Mouse (Mus musculus): ENCODE measurements around the gene Arhgap29. TPM values are rescaled to one million over a fixed set of nuclear protein-coding genes. Genes with fewer than 3 reads are reported as not detected.

The Arhgap29 gene
- polyA plus RNA-seq, 1 experiment from 2014 or later = 46.2 TPM

DNA sequence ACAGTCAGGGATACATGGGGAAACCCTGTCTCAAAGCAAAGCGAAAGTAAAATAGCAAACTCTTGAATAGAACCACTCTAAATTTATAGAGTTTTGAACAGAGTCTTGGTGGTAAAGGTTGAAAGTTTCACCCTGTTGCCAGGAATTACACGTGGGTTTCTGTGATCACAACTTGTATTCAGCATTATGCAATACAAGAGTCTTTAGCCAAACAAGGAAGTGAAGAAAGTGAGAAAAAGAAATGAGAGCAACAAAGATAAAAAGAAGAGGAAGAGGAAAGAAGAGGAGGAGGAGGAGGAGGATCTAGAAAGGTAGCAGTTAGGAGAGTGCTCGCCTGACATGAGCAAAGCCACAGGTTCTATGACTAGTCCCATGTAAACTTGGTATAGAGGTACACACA lies 70.0 kb downstream of the Arhgap29 start:
- H3K9ac ChIP-seq (replicated peaks; ENCODE audit: low read length) = no peak overlapping the region
- H3K27ac ChIP-seq (ENCODE audit: low read length) = no peak overlapping the region
- no peak for ATAC-seq (ENCODE audit: low FRiP score, low TSS enrichment)
- 0 out of 2 replicates have a peak, but pooled peaks cover 4% of the 10 kb centered on the region for H3K9me3 ChIP-seq (ENCODE audit: low read length)
- H3K4me1 ChIP-seq (ENCODE audit: insufficient read depth, low read length) = no peaks in the 10 kb centered on the region
- no peaks in the 10 kb centered on the region for H3K27me3 ChIP-seq (ENCODE audit: insufficient read depth, low read length)
- no peak overlapping the region for H3K4me2 ChIP-seq (replicated peaks; ENCODE audit: low read depth, low read length)
- H3K36me3 ChIP-seq (ENCODE audit: insufficient read depth, low read length) = no peaks in the 10 kb centered on the region
- no peak overlapping the region for H3K4me3 ChIP-seq (ENCODE audit: low read length)
- 84% methylated on average over 3 of the region's 3 CpGs for WGBS

DNA sequence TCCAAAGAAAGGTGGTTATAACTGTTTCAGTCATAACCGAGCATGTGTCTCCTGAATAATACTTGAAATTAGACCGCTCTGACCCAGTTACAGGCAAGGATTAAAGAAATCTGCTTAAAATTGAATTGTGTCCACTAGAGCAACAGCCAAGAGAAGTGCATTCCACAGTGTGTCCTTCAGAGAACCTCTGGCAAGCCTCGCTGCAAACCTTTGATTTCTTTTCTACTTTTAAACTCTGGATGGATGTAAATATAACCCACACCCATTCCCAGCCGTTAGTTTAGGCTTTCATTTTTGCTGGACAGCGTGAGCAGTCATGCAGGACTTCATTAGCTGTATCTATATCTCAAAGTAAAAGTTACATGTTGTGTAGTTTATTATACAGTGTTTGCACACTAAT lies 74.3 kb downstream of the Arhgap29 start:
- H3K9me3 ChIP-seq (ENCODE audit: low read length) = no peaks in the 10 kb centered on the region
- WGBS = 54% methylated on average over 5 of the region's 5 CpGs
- H3K4me2 ChIP-seq (replicated peaks; ENCODE audit: low read depth, low read length) = no peak overlapping the region

DNA sequence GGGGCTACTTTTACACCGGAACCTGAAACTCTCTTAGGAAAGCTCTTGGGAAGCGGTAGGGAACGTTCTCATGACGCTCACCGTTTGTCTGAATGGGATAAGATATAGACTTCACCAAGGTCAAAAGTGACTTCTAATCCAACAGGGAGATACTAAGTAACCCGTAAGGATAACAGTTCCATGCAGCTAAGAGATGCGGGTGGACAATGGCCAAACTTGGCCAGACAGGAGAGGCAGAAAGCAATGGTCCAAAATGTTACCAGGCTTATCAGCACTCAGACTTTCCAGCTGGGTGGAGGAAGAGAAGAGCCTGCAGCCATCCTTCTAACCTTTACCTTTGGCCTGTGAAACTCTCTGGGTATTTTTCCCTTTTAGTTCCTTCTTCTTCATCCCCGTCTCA lies 75.4 kb downstream of the Arhgap29 start:
- no peak overlapping the region for H3K9ac ChIP-seq (replicated peaks; ENCODE audit: low read length)
- no peak for ATAC-seq (ENCODE audit: low FRiP score, low TSS enrichment)
- WGBS = 95% methylated on average over 8 of the region's 8 CpGs
- H3K27ac ChIP-seq (ENCODE audit: low read length) = no peak overlapping the region
- H3K27me3 ChIP-seq (ENCODE audit: insufficient read depth, low read length) = no peaks in the 10 kb centered on the region
- no peak overlapping the region for H3K4me2 ChIP-seq (replicated peaks; ENCODE audit: low read depth, low read length)
- no peaks in the 10 kb centered on the region for H3K36me3 ChIP-seq (ENCODE audit: insufficient read depth, low read length)
- no peaks in the 10 kb centered on the region for H3K4me1 ChIP-seq (ENCODE audit: insufficient read depth, low read length)
- no peak overlapping the region for H3K4me3 ChIP-seq (ENCODE audit: low read length)
- no peaks in the 10 kb centered on the region for H3K9me3 ChIP-seq (ENCODE audit: low read length)

More for the DNA sequence above, 74.3 kb downstream of the Arhgap29 start:
- H3K9ac ChIP-seq (replicated peaks; ENCODE audit: low read length) = no peak overlapping the region
- no peaks in the 10 kb centered on the region for H3K27me3 ChIP-seq (ENCODE audit: insufficient read depth, low read length)
- peak overlapping the region; percentile 29 for H3K27ac ChIP-seq (ENCODE audit: low read length)
- H3K36me3 ChIP-seq (ENCODE audit: insufficient read depth, low read length) = no peaks in the 10 kb centered on the region
- H3K4me1 ChIP-seq (ENCODE audit: insufficient read depth, low read length) = no peaks in the 10 kb centered on the region
- no peak overlapping the region for H3K4me3 ChIP-seq (ENCODE audit: low read length)
- no peak for ATAC-seq (ENCODE audit: low FRiP score, low TSS enrichment)

DNA sequence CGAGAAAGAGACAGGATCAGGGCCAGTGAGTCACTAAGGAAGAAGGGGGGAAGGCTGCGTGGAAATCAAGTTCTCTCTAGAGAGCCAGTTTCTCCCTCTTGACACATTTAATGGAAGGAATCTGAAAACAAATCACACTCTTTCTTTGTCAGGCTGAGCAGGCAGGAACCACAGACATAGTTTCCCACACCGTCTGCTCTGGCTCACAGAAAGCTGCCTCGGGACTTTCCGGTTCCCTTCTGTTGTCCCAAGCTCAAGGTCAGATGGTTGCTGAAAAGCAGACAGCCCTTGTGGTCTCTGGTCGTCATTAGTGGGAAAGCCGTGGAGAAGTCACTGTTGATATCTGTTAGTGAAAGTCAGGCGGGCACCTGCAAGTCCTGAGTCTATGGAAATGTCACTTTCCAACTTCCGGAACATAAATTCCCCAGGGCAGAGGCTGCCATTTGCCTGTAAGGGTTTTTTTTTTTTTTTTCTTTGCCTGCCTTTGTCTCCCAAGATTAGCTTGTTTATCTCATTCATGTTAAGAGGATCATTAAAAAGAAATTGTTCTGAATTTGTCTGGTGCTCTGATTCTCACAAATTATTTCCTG lies 81.0 kb downstream of the Arhgap29 start:
- Histone ChIP-seq H3K27ac (ENCODE audit: low read length) (peak overlapping the region; percentile 60), H3K4me1 (ENCODE audit: insufficient read depth, low read length) (peaks cover 9% of the 10 kb centered on the region; the same call in 1 of the 2 replicates), H3K4me3 (ENCODE audit: low read length) (no peak overlapping the region), H3K4me2 (replicated peaks; ENCODE audit: low read depth, low read length) (no peak overlapping the region), H3K9ac (replicated peaks; ENCODE audit: low read length) (no peak overlapping the region), H3K36me3 (ENCODE audit: insufficient read depth, low read length) (no peaks in the 10 kb centered on the region), H3K9me3 (ENCODE audit: low read length) (no peaks in the 10 kb centered on the region), H3K27me3 (ENCODE audit: insufficient read depth, low read length) (no peaks in the 10 kb centered on the region)
- WGBS = 45% methylated on average over 9 of the region's 9 CpGs
- ATAC-seq (ENCODE audit: low FRiP score, low TSS enrichment) = no peak

DNA sequence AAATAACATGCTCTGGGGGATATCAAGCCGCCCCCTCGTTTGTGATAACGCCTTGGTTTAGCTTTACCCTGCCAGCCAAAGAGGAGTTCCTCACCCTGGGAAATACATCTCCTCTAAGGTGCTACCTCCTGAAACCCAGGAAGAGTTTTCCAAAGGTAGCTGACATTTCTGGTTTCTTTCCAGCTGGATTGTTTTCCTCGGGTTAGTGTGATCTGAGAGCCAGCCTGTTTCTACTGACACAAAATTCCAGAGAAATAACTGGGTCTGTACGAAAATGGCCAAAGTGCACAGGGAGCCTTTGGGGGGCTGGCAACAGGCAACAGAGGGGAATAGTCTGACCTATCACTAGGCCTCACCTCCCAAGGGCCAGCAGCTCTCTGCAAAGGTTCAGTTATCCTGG lies 81.9 kb downstream of the Arhgap29 start:
- H3K4me1 ChIP-seq (ENCODE audit: insufficient read depth, low read length) = peaks cover 9% of the 10 kb centered on the region; the same call in 1 of the 2 replicates
- no peaks in the 10 kb centered on the region for H3K9me3 ChIP-seq (ENCODE audit: low read length)
- no peak overlapping the region for H3K27ac ChIP-seq (ENCODE audit: low read length)
- no peak overlapping the region for H3K4me2 ChIP-seq (replicated peaks; ENCODE audit: low read depth, low read length)
- H3K9ac ChIP-seq (replicated peaks; ENCODE audit: low read length) = no peak overlapping the region
- no peaks in the 10 kb centered on the region for H3K36me3 ChIP-seq (ENCODE audit: insufficient read depth, low read length)
- no peak for ATAC-seq (ENCODE audit: low FRiP score, low TSS enrichment)
- no peaks in the 10 kb centered on the region for H3K27me3 ChIP-seq (ENCODE audit: insufficient read depth, low read length)
- WGBS = 66% methylated on average over 5 of the region's 5 CpGs
- H3K4me3 ChIP-seq (ENCODE audit: low read length) = no peak overlapping the region

DNA sequence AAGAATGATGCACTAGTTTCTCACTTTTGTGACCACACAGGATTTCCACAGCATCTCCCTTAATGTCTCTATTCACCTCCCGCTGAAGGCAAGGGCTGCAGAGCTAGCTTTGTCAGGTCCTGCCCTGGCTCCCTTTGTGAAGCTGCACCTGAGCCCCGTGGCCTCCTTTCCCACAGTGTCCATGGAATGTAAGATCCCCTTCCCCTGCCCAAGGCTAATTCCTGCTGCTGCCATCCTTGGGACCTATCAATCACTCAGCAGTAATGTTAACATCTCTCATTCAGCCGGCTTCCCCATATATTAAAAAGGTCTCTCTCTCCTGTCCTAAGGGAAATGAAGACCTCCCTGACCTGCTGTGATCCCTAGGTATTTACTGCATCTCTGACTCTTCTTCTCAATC lies 82.8 kb downstream of the Arhgap29 start:
- Histone ChIP-seq H3K36me3 (ENCODE audit: insufficient read depth, low read length) (no peaks in the 10 kb centered on the region), H3K9me3 (ENCODE audit: low read length) (no peaks in the 10 kb centered on the region), H3K4me3 (ENCODE audit: low read length) (no peak overlapping the region), H3K4me2 (replicated peaks; ENCODE audit: low read depth, low read length) (no peak overlapping the region), H3K27me3 (ENCODE audit: insufficient read depth, low read length) (no peaks in the 10 kb centered on the region), H3K4me1 (ENCODE audit: insufficient read depth, low read length) (peaks cover 9% of the 10 kb centered on the region; the same call in 1 of the 2 replicates), H3K27ac (ENCODE audit: low read length) (no peak overlapping the region), H3K9ac (replicated peaks; ENCODE audit: low read length) (no peak overlapping the region)
- WGBS = 69% methylated on average over 3 of the region's 3 CpGs
- ATAC-seq (ENCODE audit: low FRiP score, low TSS enrichment) = no peak

DNA sequence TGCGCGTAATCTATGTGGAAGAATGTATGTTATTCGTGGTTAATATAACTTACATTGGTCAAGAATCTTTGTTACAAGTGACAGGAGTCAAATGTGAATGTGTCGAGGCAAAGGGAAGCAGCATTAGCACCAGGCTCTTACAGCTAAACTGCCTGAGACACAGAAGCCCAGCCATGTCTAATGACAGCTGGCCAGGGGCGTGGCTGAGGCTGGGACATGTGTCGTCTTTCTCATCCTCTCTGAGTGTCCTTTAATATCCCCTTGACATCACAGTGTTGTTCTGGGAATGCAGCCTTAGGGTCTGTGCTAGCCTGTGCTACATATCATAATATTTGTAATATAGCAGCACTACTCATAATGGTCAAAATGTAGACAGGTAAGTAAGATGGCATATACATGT lies 88.2 kb downstream of the Arhgap29 start:
- Histone ChIP-seq H3K9ac (replicated peaks; ENCODE audit: low read length) (no peak overlapping the region), H3K27me3 (ENCODE audit: insufficient read depth, low read length) (peaks cover 6% of the 10 kb centered on the region), H3K9me3 (ENCODE audit: low read length) (no peaks in the 10 kb centered on the region), H3K4me3 (ENCODE audit: low read length) (no peak overlapping the region), H3K36me3 (ENCODE audit: insufficient read depth, low read length) (no peaks in the 10 kb centered on the region), H3K4me1 (ENCODE audit: insufficient read depth, low read length) (peaks cover 20% of the 10 kb centered on the region), H3K4me2 (replicated peaks; ENCODE audit: low read depth, low read length) (no peak overlapping the region), H3K27ac (ENCODE audit: low read length) (no peak overlapping the region)
- ATAC-seq (ENCODE audit: low FRiP score, low TSS enrichment) = no peak
- 74% methylated on average over 6 of the region's 6 CpGs for WGBS

DNA sequence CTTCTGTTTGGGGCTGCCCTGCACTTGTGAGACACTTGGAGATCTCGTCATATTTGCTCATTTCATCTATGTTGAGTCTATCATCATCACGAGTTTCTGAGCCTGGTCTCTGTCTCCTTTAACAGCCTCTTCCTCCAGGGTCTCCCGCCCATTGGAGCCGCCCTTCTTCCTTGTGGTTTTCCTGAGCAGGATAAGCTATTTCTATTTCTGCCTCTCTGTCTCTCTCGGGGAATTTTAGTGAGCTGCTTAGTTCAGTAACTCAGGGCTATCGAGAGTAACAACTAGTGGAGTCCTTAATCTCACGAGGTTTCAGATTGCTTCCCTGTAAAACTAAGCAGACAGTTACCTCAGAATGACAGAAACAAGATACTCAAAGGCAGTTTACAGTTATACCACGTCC lies 90.8 kb downstream of the Arhgap29 start:
- peaks cover 41% of the 10 kb centered on the region for H3K4me1 ChIP-seq (ENCODE audit: insufficient read depth, low read length)
- no peak overlapping the region for H3K27ac ChIP-seq (ENCODE audit: low read length)

DNA sequence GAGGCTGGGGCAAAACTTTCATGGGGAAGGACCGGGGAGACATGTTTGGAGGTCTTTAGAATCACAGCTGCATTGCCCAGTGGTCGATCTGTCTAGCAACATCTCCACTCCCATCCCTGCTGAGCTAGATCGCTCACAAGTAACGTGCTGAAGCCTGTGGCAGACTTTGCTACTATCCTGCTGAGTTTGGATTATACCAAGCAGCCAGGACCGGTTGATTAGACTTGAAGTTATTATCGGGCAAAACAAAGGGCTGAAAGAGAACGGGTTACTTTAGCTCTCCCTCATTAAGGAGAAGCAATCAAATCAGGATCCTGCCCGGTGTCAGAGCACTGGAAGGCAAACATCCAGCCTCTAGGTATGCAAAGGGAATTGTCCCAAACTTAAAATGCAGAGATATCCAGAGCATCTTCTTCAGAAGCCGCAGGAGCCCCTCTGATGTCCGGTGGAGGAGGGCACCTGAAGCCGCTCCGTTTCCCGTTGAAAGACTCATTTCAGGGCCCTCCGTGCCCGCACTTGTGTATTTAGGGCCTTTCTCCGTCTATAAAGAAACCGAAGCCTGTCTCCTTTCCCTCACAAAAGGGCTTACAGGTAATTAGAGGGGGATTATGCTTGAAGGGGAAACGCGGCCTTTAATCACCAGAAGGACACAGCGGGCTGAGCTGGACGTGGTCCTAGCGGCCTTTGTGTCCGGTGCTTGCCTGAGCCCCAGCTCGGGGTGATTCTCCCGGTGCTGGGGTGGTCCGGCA lies 91.6 kb downstream of the Arhgap29 start, which contains the start of gene Abca4:
TSS of gene Abca4 (plus strand) at position 645 of the 749 bp plus-strand sequence.
- no peaks in the 10 kb centered on the region for H3K9me3 ChIP-seq (ENCODE audit: low read length)
- H3K36me3 ChIP-seq (ENCODE audit: insufficient read depth, low read length) = no peaks in the 10 kb centered on the region
- WGBS = 16% methylated on average over 26 of the region's 26 CpGs
- H3K4me2 ChIP-seq (replicated peaks; ENCODE audit: low read depth, low read length) = peak within 1 kb of the TSS; percentile 36
- ATAC-seq (ENCODE audit: low FRiP score, low TSS enrichment) = no peak
- H3K9ac ChIP-seq (replicated peaks; ENCODE audit: low read length) = peak within 1 kb of the TSS; percentile 41; the same call in 1 of the 2 replicates
- no peak within 1 kb of the TSS for H3K27ac ChIP-seq (ENCODE audit: low read length)
- peaks cover 50% of the 10 kb centered on the region for H3K4me1 ChIP-seq (ENCODE audit: insufficient read depth, low read length)
- peak within 1 kb of the TSS; percentile 11 for H3K4me3 ChIP-seq (ENCODE audit: low read length)
- peaks cover 11% of the 10 kb centered on the region for H3K27me3 ChIP-seq (ENCODE audit: insufficient read depth, low read length)

More for the DNA sequence above, 90.8 kb downstream of the Arhgap29 start:
- WGBS = 17% methylated on average over 8 of the region's 8 CpGs
- Histone ChIP-seq H3K9me3 (ENCODE audit: low read length) (no peaks in the 10 kb centered on the region), H3K36me3 (ENCODE audit: insufficient read depth, low read length) (no peaks in the 10 kb centered on the region), H3K9ac (replicated peaks; ENCODE audit: low read length) (no peak overlapping the region), H3K4me2 (replicated peaks; ENCODE audit: low read depth, low read length) (peak overlapping the region; percentile 36), H3K4me3 (ENCODE audit: low read length) (peak overlapping the region; percentile 8; the same call in 1 of the 2 replicates), H3K27me3 (ENCODE audit: insufficient read depth, low read length) (peaks cover 11% of the 10 kb centered on the region)
- ATAC-seq (ENCODE audit: low FRiP score, low TSS enrichment) = no peak

DNA sequence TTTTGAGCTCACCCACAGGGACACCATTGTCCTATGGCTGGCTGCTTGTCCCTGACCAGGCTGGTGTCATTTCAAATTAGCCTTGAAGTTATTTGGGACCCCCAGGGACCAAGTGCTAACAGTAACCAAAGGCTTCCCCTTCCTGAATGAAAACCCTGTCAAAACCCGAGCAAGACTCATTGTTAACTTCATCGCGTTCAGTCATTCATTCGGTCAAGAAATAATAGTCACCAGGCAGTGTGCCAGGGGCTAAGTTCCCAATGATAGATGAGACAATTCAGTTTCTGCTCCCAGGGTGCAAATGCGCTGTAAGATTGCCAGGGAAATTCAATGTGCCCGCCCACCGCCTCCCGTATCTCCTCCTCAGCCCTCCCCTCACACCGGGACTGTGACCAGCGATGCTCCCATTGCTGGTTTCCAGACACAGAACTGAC lies 93.9 kb downstream of the Arhgap29 start:
- peaks cover 56% of the 10 kb centered on the region for H3K4me1 ChIP-seq (ENCODE audit: insufficient read depth, low read length)
- H3K36me3 ChIP-seq (ENCODE audit: insufficient read depth, low read length) = no peaks in the 10 kb centered on the region
- no peak overlapping the region for H3K9ac ChIP-seq (replicated peaks; ENCODE audit: low read length)
- peaks cover 11% of the 10 kb centered on the region for H3K27me3 ChIP-seq (ENCODE audit: insufficient read depth, low read length)
- H3K27ac ChIP-seq (ENCODE audit: low read length) = peak overlapping the region; percentile 18; the same call in 1 of the 2 replicates
- H3K9me3 ChIP-seq (ENCODE audit: low read length) = no peaks in the 10 kb centered on the region
- 29% methylated on average over 10 of the region's 10 CpGs for WGBS
- no peak overlapping the region for H3K4me2 ChIP-seq (replicated peaks; ENCODE audit: low read depth, low read length)
- no peak for ATAC-seq (ENCODE audit: low FRiP score, low TSS enrichment)
- H3K4me3 ChIP-seq (ENCODE audit: low read length) = no peak overlapping the region

Measured in kidney, embryonic 16.5 days (tissue).